Mouse (Mus musculus) liver, embryonic 15.5 days (tissue): ENCODE measurements around the gene Kcnj9. TPM values are rescaled to one million over a fixed set of nuclear protein-coding genes. Genes with fewer than 3 reads are reported as not detected.

ENCODE experiments used
- ATAC-seq: fragments of 200-750 bp; cut with Nextera tagmentation; 2 replicates; pipeline ENCODE4 v1.8.0; 2017; ENCODE audit warnings: moderate number of reproducible peaks, mild to moderate bottlenecking, moderate library complexity; ENCODE audit not compliant: insufficient read depth
- H3K27ac ChIP-seq: fragments of 300-500 bp; sonication (generic); replicated peaks from 2 replicates; pipeline ENCODE4 v1.5.1; 2015; ENCODE audit warnings: mild to moderate bottlenecking, inconsistent platforms
- H3K27me3 ChIP-seq: fragments of 300-500 bp; sonication (generic); 2 replicates; pipeline ENCODE4 v1.6.1; 2015; ENCODE audit warnings: mild to moderate bottlenecking, inconsistent platforms
- H3K36me3 ChIP-seq: fragments of 300-500 bp; sonication (generic); replicated peaks from 2 replicates; pipeline ENCODE4 v1.6.1; 2015; ENCODE audit warnings: moderate library complexity, mild to moderate bottlenecking, inconsistent platforms
- H3K4me1 ChIP-seq: fragments of 300-500 bp; sonication (generic); replicated peaks from 2 replicates; pipeline ENCODE4 v1.6.1; 2015; ENCODE audit warnings: inconsistent platforms
- H3K4me2 ChIP-seq: fragments of 300-500 bp; sonication (generic); 2 replicates; pipeline ENCODE4 v1.6.1; 2015; ENCODE audit warnings: moderate library complexity, mild to moderate bottlenecking, inconsistent platforms
- H3K4me3 ChIP-seq: fragments of 300-500 bp; sonication (generic); replicated peaks from 2 replicates; pipeline ENCODE4 v1.5.1; 2015; ENCODE audit warnings: mild to moderate bottlenecking, inconsistent platforms
- H3K9ac ChIP-seq: fragments of 300-500 bp; sonication (generic); 2 replicates; pipeline ENCODE4 v1.6.1; 2015; ENCODE audit warnings: moderate library complexity, mild to moderate bottlenecking, inconsistent platforms
- H3K9me3 ChIP-seq: fragments of 300-500 bp; sonication (generic); replicated peaks from 2 replicates; pipeline ENCODE4 v1.6.1; 2016; ENCODE audit warnings: inconsistent platforms
- WGBS: fragments of 180-500 bp; shearing (Covaris S2); methylation state at CpG from one replicate; pipeline ENCODE4 v1.1.7; 2015; ENCODE audit warnings: mixed read lengths; ENCODE audit not compliant: insufficient replicate concordance; 5-methylcytosine and 5-hydroxymethylcytosine counted together
- polyA plus RNA-seq: library from polyadenylated mRNA; unstranded; fragments of >200 nt; fragmentation: Nextera tagmentation; extraction: Ambion mirVana; gene quantifications from 2 replicates; pipeline ENCODE4 v1.2.1, GENCODE M21; 2015

Gene Kcnj9
- polyA plus RNA-seq, 1 experiment from 2014 or later, result not detected

DNA sequence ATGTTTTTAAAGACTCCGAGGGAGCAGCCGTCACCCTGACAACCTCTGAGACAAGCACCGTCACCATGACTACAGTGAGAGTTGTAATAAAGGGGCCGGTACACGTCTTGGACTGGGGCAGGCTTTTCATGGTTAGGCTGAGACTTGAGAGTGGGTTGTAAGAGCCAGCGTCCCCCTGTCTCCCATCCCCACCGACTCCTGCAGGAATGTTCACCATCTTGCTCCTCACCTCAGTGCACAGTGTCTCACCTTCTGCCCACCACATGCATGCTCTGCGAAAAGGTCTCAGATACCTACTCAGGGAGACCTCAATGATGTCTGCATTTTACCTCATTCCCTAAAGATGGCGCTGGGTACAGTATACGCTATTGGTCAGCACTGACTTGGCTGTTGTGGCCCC is 57.4 kb downstream of the Kcnj9 start:
- no peaks in the 10 kb centered on the region for H3K9me3 ChIP-seq
- no peaks in the 10 kb centered on the region for H3K27me3 ChIP-seq
- H3K36me3 ChIP-seq, result no peaks in the 10 kb centered on the region
- H3K4me2 ChIP-seq, result no peak overlapping the region
- no peak overlapping the region for H3K9ac ChIP-seq
- no peaks in the 10 kb centered on the region for H3K4me1 ChIP-seq
- H3K4me3 ChIP-seq, result no peak overlapping the region
- no peak overlapping the region for H3K27ac ChIP-seq
- WGBS, result 74% methylated on average over 10 of the region's 10 CpGs
- ATAC-seq, result no peak

- Histone ChIP-seq H3K4me1 (no peaks in the 10 kb centered on the region), H3K27me3 (no peaks in the 10 kb centered on the region), H3K9me3 (no peaks in the 10 kb centered on the region), H3K4me2 (no peak overlapping the region), H3K27ac (no peak overlapping the region), H3K9ac (no peak overlapping the region), H3K36me3 (no peaks in the 10 kb centered on the region), H3K4me3 (no peak overlapping the region)
- 80% methylated on average over 3 of the region's 3 CpGs for WGBS
- ATAC-seq, result no peak
These were observed 57.9 kb downstream of the Kcnj9 start for GRCm38 (mm10) chr1:172271208-172271607.

Other genes starting within 250 kb of the Kcnj9 start
- 70.1 and 73.6 TPM in 2 replicates for gene Copa, start 246.8 kb downstream of the Kcnj9 start, polyA plus RNA-seq
- 37.6 and 43.5 TPM in 2 replicates for gene Ncstn, start 246.5 kb downstream of the Kcnj9 start, polyA plus RNA-seq
- 38.7 and 41.8 TPM in 2 replicates for gene Pex19, start 202.6 kb downstream of the Kcnj9 start, polyA plus RNA-seq
- 55.3 and 62.8 TPM in 2 replicates for gene Dcaf8, start 181.2 kb downstream of the Kcnj9 start, polyA plus RNA-seq
- 20.2 and 22.3 TPM in 2 replicates for gene Pea15a, start 122.5 kb downstream of the Kcnj9 start, polyA plus RNA-seq
- 2.9 and 5.0 TPM in 2 replicates for gene Casq1, start 109.5 kb downstream of the Kcnj9 start, polyA plus RNA-seq
- gene Atp1a4, start 70.9 kb downstream of the Kcnj9 start, polyA plus RNA-seq, result 0.02 TPM in 1 of 2 replicates, not detected in the other
- gene Igsf8, start 67.7 kb downstream of the Kcnj9 start, polyA plus RNA-seq, result 17.9 and 23.1 TPM in 2 replicates
- 0.39 and 0.40 TPM in 2 replicates for gene Atp1a2, start 31.3 kb downstream of the Kcnj9 start, polyA plus RNA-seq
- 0.09 and 0.12 TPM in 2 replicates for gene Kcnj10, start 11.9 kb upstream of the Kcnj9 start, polyA plus RNA-seq
- gene Pigm, start 47.2 kb upstream of the Kcnj9 start, polyA plus RNA-seq, result 1.7 and 1.9 TPM in 2 replicates
- 0.78 and 1.2 TPM in 2 replicates for gene Slamf9, start 146.0 kb upstream of the Kcnj9 start, polyA plus RNA-seq
- 0.96 and 1.2 TPM in 2 replicates for gene Igsf9, start 152.5 kb upstream of the Kcnj9 start, polyA plus RNA-seq
- 121 and 125 TPM in 2 replicates for gene Tagln2, start 170.7 kb upstream of the Kcnj9 start, polyA plus RNA-seq
- gene Cfap45, start 191.5 kb upstream of the Kcnj9 start, polyA plus RNA-seq, result 0.29 and 0.43 TPM in 2 replicates
- not detected in 2 replicates for gene Vsig8, start 226.6 kb upstream of the Kcnj9 start, polyA plus RNA-seq